Mouse (Mus musculus): Measurements from ENCODE around the gene Stx18. TPM values are rescaled to one million over a fixed set of nuclear protein-coding genes. Genes with fewer than 3 reads are reported as not detected.

Stx18 gene
- polyA plus RNA-seq, 1 experiment: 9.7 TPM

GRCm38 (mm10) chr5:38152201-38153108 is 113.9 kb downstream of the Stx18 start:
- Histone ChIP-seq H3K27me3 (ENCODE audit: control insufficient read depth, insufficient read depth, low read length) (no peaks in the 10 kb centered on the region), H3K36me3 (ENCODE audit: control insufficient read depth, insufficient read depth, low read length) (no peaks in the 10 kb centered on the region), H3K27ac (ENCODE audit: insufficient read depth, low read depth, low read length) (no peak overlapping the region), H3K4me3 (ENCODE audit: low read depth, low read length) (no peak overlapping the region), H3K4me1 (ENCODE audit: control insufficient read depth, insufficient read depth, insufficient read length, low read length) (no peaks in the 10 kb centered on the region)
- 82% methylated on average over 10 of the region's 10 CpGs for WGBS
- TF ChIP-seq CTCF (IDR thresholded peaks at IDR 0.05; ENCODE audit: extremely low read depth, insufficient read length, insufficient replicate concordance, low read depth, low read length): no peak
- TF ChIP-seq POLR2A (IDR thresholded peaks at IDR 0.05; ENCODE audit: low read depth, low read length): no peak

- Histone ChIP-seq H3K27me3 (ENCODE audit: control insufficient read depth, insufficient read depth, low read length) (no peaks in the 10 kb centered on the region), H3K4me3 (ENCODE audit: low read depth, low read length) (no peak overlapping the region), H3K36me3 (ENCODE audit: control insufficient read depth, insufficient read depth, low read length) (no peaks in the 10 kb centered on the region), H3K4me1 (ENCODE audit: control insufficient read depth, insufficient read depth, insufficient read length, low read length) (no peaks in the 10 kb centered on the region), H3K27ac (ENCODE audit: insufficient read depth, low read depth, low read length) (no peak overlapping the region)
- TF ChIP-seq CTCF (IDR thresholded peaks at IDR 0.05; ENCODE audit: extremely low read depth, insufficient read length, insufficient replicate concordance, low read depth, low read length) (no peak), POLR2A (IDR thresholded peaks at IDR 0.05; ENCODE audit: low read depth, low read length) (no peak)
- 84% methylated on average over 5 of the region's 5 CpGs for WGBS
Observed at GRCm38 (mm10) chr5:38153636-38154035, 115.1 kb downstream of the Stx18 start.

GRCm38 (mm10) chr5:38157481-38158020 is 119.0 kb downstream of the Stx18 start:
- 63% methylated on average over 9 of the region's 9 CpGs for WGBS
- Histone ChIP-seq H3K27ac (ENCODE audit: insufficient read depth, low read depth, low read length) (no peak overlapping the region), H3K27me3 (ENCODE audit: control insufficient read depth, insufficient read depth, low read length) (peaks cover 13% of the 10 kb centered on the region; the same call in 1 of the 2 replicates), H3K4me1 (ENCODE audit: control insufficient read depth, insufficient read depth, insufficient read length, low read length) (no peaks in the 10 kb centered on the region; the same call in 1 of the 2 replicates), H3K36me3 (ENCODE audit: control insufficient read depth, insufficient read depth, low read length) (no peaks in the 10 kb centered on the region), H3K4me3 (ENCODE audit: low read depth, low read length) (no peak overlapping the region)
- TF ChIP-seq CTCF (IDR thresholded peaks at IDR 0.05; ENCODE audit: extremely low read depth, insufficient read length, insufficient replicate concordance, low read depth, low read length): no peak
- TF ChIP-seq POLR2A (IDR thresholded peaks at IDR 0.05; ENCODE audit: low read depth, low read length): no peak

GRCm38 (mm10) chr5:38158501-38158946 is 120.0 kb downstream of the Stx18 start:
- Histone ChIP-seq H3K4me1 (ENCODE audit: control insufficient read depth, insufficient read depth, insufficient read length, low read length) (no peaks in the 10 kb centered on the region; the same call in 1 of the 2 replicates), H3K4me3 (ENCODE audit: low read depth, low read length) (peak overlapping the region; percentile 64), H3K27me3 (ENCODE audit: control insufficient read depth, insufficient read depth, low read length) (peaks cover 13% of the 10 kb centered on the region; the same call in 1 of the 2 replicates), H3K27ac (ENCODE audit: insufficient read depth, low read depth, low read length) (no peak overlapping the region), H3K36me3 (ENCODE audit: control insufficient read depth, insufficient read depth, low read length) (no peaks in the 10 kb centered on the region)
- WGBS: 7% methylated on average over 17 of the region's 17 CpGs
- TF ChIP-seq POLR2A (IDR thresholded peaks at IDR 0.05; ENCODE audit: low read depth, low read length) (no peak), CTCF (IDR thresholded peaks at IDR 0.05; ENCODE audit: extremely low read depth, insufficient read length, insufficient replicate concordance, low read depth, low read length) (no peak)

- H3K27ac ChIP-seq (ENCODE audit: insufficient read depth, low read depth, low read length): no peak overlapping the region
- peaks cover 13% of the 10 kb centered on the region; the same call in 1 of the 2 replicates for H3K27me3 ChIP-seq (ENCODE audit: control insufficient read depth, insufficient read depth, low read length)
- H3K36me3 ChIP-seq (ENCODE audit: control insufficient read depth, insufficient read depth, low read length): no peaks in the 10 kb centered on the region
- TF ChIP-seq POLR2A (IDR thresholded peaks at IDR 0.05; ENCODE audit: low read depth, low read length) (no peak), CTCF (IDR thresholded peaks at IDR 0.05; ENCODE audit: extremely low read depth, insufficient read length, insufficient replicate concordance, low read depth, low read length) (no peak)
- peak overlapping the region; percentile 64 for H3K4me3 ChIP-seq (ENCODE audit: low read depth, low read length)
- no peaks in the 10 kb centered on the region; the same call in 1 of the 2 replicates for H3K4me1 ChIP-seq (ENCODE audit: control insufficient read depth, insufficient read depth, insufficient read length, low read length)
- under 1% methylated on average over 79 of the region's 79 CpGs for WGBS
Observed at GRCm38 (mm10) chr5:38158947-38159633, 120.5 kb downstream of the Stx18 start.

- 17% methylated on average over 35 of the region's 35 CpGs for WGBS
Observed at GRCm38 (mm10) chr5:38159634-38160413, 121.3 kb downstream of the Stx18 start, which contains the start of gene Nsg1. Gene Nsg1 (minus strand): TSS chr5:38159907.

More at GRCm38 (mm10) chr5:38159634-38160413, 121.3 kb downstream of the Stx18 start, which contains the start of gene Nsg1:
- Histone ChIP-seq H3K4me1 (ENCODE audit: control insufficient read depth, insufficient read depth, insufficient read length, low read length) (no peaks in the 10 kb centered on the region; the same call in 1 of the 2 replicates), H3K27me3 (ENCODE audit: control insufficient read depth, insufficient read depth, low read length) (peaks cover 13% of the 10 kb centered on the region; the same call in 1 of the 2 replicates), H3K4me3 (ENCODE audit: low read depth, low read length) (peak within 1 kb of the TSS; percentile 64), H3K27ac (ENCODE audit: insufficient read depth, low read depth, low read length) (no peak within 1 kb of the TSS), H3K36me3 (ENCODE audit: control insufficient read depth, insufficient read depth, low read length) (no peaks in the 10 kb centered on the region)
- TF ChIP-seq POLR2A (IDR thresholded peaks at IDR 0.05; ENCODE audit: low read depth, low read length): no peak
